ENCODE assay signal across 1 mouse cellular context in the genomic region with DNA sequence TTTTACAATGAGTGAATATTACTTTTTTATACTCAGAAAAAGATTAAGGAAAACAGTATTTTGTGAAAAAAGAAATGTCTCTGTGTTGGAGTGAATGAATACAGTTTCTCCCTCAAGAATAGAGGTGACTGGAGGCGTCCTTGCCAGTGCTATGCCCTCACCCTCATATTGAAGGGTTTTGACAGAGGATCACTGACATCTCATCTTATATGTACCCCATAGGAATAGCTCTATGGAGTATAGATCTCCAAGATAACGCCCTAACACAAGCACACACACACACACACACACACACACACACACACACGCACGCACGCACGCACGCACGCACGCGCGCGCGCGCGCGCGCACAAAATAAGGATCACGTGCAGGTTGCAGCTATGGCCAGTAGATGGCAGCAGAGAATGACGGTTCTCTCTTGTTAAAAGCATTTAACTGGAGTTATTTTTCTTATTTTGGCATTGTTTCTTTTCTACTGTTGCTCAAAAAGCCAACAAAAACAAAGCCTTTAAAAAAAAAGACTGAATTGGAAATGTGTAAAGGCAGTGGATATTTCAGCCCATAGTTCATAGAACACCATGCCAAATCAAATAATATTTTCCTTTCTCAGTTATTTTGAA.
TF ChIP-seq lines count a peak whose summit lies in the region.

No protein-coding gene starts in this region.

TF ChIP-seq in CH12.LX, 34 proteins besides CTCF, POLR2A, EP300 and RAD21 (continued from another document):
- TF ChIP-seq ZKSCAN1 (IDR thresholded peaks at IDR 0.05; ENCODE audit: borderline replicate concordance, low read depth, low read length) (no peak), USF2 (conservative IDR thresholded peaks at IDR 0.05; ENCODE audit: low read depth, low read length) (peak; percentile 37), ETS1 (conservative IDR thresholded peaks at IDR 0.05; ENCODE audit: low read depth, low read length) (no peak), POLR2AphosphoS2 (IDR thresholded peaks at IDR 0.05; ENCODE audit: low read depth, low read length) (no peak), SMC3 (IDR thresholded peaks at IDR 0.05; ENCODE audit: low read depth, low read length) (peak; percentile 21; the same call in 1 of the 2 replicates), UBTF (IDR thresholded peaks at IDR 0.05; ENCODE audit: low read depth, low read length) (no peak), JUN (IDR thresholded peaks at IDR 0.05; ENCODE audit: insufficient read depth, low read depth, low read length) (no peak), BHLHE40 (IDR thresholded peaks at IDR 0.05; ENCODE audit: low read depth, low read length) (peak; percentile 92), E2F4 (IDR thresholded peaks at IDR 0.05; ENCODE audit: insufficient replicate concordance, low read depth, low read length) (0 out of 2 replicates have a peak, but pooled peaks have one; percentile 25), MXI1 (IDR thresholded peaks at IDR 0.05; ENCODE audit: low read depth, low read length) (peak; percentile 39; the same call in 1 of the 2 replicates), MAX (IDR thresholded peaks at IDR 0.05; ENCODE audit: low read length) (peak; percentile 90), MAFK (IDR thresholded peaks at IDR 0.05; ENCODE audit: insufficient replicate concordance, low read length) (no peak), NRF1 (IDR thresholded peaks at IDR 0.05; ENCODE audit: low read depth, low read length) (peak; percentile 72), NELFE (IDR thresholded peaks at IDR 0.05; ENCODE audit: low read depth, low read length) (no peak), HCFC1 (IDR thresholded peaks at IDR 0.05; ENCODE audit: low read depth, low read length) (peak; percentile 26; the same call in 1 of the 2 replicates), RCOR1 (conservative IDR thresholded peaks at IDR 0.05; ENCODE audit: low read depth, low read length) (no peak), MYC (IDR thresholded peaks at IDR 0.05; ENCODE audit: low read depth, low read length) (peak; percentile 77), ZNF384 (IDR thresholded peaks at IDR 0.05; ENCODE audit: low read depth, low read length) (no peak), CHD1 (IDR thresholded peaks at IDR 0.05; ENCODE audit: low read depth, low read length) (no peak), CHD2 (IDR thresholded peaks at IDR 0.05; ENCODE audit: low read length) (no peak)
TF ChIP-seq in CH12.LX: peak in this region for 13.
